Mouse (Mus musculus): ENCODE results near the gene Acadm.

DNA sequence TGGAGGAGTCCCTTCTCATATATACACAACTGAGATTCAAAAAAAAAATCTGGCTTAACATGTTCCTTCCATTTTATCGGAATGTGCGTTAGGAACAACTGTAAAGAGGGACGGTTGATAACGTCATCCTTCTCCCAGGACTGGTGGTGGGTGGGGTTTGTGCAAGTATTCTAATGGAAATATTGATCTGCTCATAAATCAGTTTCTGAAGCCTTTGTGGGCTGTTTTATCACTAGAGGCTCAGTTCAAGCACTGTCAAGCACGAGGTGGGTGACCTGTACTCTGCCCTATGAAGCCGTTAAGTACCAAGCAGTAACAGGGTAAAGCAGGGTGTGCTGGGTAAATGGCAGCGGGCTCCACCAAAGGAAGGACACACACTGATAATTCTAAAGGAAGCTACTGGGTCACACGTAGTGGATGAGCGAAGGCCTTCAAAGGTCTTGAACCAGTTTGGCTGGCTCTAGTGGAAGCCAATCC is 15.3 kb upstream of the Acadm start:
- TF ChIP-seq CTCF (IDR thresholded peaks at IDR 0.05; ENCODE audit: low read depth, low read length) (no peak), POLR2A (IDR thresholded peaks at IDR 0.05; ENCODE audit: extremely low read depth, insufficient read depth, low read length) (no peak)
